Mouse (Mus musculus) embryonic fibroblast, embryonic 13.5 days (primary cell): ENCODE measurements around the gene Leng9.

Experiments used
- CTCF ChIP-seq: IDR thresholded peaks from 2 replicates; pipeline ENCODE4 v1.5.1; 2011; ENCODE audit warnings: mild to moderate bottlenecking, control low read depth, low read length, moderate library complexity, borderline replicate concordance; ENCODE audit not compliant: insufficient read depth
- POLR2A ChIP-seq: IDR thresholded peaks from 2 replicates; pipeline ENCODE4 v1.6.1; 2011; ENCODE audit warnings: low read depth, mild to moderate bottlenecking, control low read depth, low read length, moderate library complexity

GRCm38 (mm10) chr7:4137746-4138145 lies 12.4 kb downstream of the Leng9 start:
- TF ChIP-seq CTCF (no peak), POLR2A (no peak)
